Mouse (Mus musculus): Measurements from ENCODE around the gene Tcte1.

Gene Tcte1

DNA sequence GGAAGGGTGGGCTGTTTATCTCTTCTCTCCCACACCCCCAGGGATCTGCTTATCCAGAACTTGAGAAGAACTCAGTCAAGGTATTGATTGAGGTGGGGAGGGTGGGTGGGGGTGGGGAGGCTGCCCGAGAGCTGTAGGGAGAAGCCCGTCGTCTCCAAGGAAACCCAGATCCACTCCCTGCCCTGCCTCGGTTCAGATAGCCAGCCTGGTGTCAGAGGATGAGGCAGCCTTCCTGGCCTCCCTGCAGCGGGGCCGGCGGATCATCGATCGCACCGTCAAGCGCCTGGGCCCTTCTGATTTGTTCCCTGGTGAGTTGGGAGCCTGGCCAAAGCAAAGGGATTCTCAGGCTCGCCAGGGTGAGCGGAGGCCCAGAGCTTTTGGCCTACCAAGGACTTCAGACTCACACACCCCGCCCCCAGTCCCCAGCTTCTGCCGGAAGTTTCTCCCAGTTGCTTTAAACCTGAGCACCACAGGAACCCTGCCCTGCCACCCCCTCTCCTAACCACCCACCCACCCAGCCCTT, 8.0 kb upstream of the Tcte1 start:
- DNase-seq (ENCODE audit: low read depth): no peak

DNA sequence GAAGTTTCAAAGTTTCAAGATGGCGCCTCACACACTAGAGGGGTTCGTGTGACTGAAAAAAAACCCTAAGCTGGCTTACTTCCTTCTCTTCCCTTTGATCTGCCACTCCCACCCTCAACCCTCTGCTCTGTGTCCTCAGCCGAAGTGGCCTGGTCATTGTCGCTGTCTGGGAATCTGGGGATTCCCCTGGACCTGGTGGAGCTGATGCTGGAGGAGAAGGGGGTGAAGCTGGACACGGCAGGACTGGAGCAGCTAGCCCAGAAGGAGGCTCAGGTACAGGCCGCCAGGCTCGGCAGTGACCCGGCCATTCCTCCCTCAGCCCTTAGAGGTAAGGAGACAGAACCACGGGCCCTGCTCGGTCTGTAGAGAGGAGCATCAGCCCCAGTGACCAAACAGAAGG, 7.4 kb upstream of the Tcte1 start:
- DNase-seq (ENCODE audit: low read depth): no peak

DNA sequence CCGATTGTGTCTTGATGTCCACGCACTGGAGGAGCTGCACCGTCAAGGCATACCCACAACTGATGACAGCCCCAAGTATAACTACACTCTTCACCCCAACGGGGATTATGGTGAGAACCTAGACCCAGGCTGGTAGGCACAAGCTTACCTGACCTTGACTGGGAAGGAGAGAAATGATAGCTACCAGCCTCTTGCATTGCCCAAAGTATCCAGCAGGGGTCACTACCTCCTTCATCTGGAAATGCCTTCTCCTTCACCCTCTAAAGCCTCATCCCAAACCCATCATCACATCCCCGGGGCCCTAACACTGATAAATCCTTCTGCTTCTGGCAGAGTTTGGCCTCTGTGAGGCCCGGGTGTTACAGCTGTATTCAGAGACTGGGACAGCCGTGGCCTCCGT, 6.7 kb upstream of the Tcte1 start:
- peak; percentile 68 for DNase-seq (ENCODE audit: low read depth)

DNA sequence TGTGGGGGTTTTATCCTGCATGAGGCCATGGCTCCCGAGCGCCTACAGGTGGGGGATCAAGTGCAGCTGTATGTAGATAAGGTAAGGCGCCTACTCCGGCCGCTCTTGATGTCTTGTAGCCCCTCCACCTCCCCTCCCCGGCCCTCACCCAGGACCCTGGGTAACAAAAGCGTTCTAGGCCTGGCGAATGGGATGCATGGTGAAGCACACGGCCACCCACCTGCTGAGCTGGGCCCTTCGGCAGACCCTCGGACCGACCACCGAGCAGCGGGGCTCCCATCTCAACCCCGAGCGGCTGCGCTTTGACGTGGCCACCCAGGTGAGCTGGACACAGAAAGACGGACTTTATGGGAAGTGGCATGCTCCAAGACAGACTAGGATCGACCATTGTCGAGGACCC, 6.1 kb upstream of the Tcte1 start:
- no peak for DNase-seq (ENCODE audit: low read depth)

DNA sequence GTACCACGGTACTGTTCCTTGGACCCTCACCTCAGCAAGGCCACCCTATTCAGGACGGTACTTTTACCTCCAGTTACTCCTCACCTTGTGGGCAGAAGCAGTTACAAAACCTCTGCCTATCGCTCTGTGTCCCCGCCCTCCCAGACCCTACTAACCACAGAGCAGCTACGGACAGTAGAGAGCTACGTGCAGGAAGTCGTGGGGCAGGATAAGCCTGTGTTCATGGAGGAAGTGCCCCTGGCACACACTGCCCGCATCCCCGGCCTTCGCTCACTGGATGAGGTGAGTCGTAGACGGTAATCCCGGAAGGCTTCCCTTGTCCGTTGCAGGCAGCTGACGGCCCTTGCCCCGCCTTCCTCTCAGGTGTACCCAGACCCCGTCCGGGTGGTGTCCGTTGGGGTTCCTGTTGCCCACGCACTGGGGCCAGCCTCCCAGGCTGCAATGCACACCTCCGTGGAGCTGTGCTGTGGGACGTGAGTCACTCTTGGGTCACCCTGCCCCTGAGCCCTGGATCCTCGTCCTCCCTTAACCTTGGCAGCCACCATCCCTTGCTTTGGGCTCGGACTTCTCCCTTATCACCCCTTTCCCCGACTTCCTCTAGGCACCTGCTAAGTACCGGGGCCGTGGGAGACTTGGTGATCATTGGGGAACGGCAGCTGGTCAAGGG, 5.6 kb upstream of the Tcte1 start:
- DNase-seq (ENCODE audit: low read depth): no peak

DNA sequence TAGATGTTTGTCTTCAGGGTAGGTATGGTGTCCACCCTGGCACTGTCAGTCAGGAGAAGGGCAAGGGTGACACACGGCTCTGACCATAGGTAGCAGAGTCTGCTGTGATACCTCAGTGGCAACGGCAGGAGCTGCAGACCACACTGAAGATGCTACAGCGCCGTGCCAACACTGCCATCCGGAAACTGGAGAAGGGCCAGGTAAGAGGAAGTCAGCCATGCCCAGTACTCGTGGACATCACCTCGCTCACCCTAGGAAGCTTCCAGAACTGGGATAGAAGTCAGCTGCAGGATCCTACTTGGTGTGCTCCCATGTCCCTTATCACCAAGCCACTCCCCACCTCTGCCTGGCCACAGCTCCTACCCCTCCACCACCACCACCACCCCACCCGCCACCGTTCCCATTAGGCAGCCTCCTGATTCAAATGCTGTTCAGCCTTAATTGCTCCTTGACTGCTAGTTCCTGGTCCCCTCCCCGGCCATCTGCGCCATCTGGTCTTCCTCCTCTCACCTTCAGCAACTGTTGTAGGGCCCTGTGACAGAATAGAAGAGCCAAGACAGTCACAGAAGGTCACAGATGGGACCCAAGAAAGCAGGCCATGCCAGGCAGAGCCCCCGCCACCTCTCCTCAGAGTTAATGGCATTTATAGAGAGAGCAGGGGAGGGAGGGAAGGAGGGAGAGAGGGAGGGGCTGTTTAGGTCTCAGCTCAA, 4.3 kb upstream of the Tcte1 start:
- DNase-seq (ENCODE audit: low read depth): no peak

DNA sequence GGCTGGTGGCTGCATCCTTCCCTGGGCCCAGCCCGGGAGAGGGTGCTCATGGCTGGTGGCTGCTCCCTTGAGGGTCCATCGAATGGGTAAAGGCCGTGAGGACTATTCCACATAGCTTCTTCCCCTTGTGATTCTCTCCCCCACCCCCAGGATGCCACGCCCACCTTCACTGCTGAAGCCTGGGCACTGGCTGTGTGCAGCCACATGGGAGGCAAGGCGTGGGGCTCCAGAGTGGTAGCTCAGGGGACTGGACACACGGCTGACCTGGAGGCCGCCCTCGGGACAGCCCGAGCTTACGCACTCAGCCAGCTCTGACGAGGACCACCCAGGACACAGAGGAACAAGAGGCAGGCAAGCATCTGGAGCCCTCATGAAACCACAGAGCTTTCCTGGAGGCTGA, 3.1 kb upstream of the Tcte1 start:
- no peak for DNase-seq (ENCODE audit: low read depth)

DNA sequence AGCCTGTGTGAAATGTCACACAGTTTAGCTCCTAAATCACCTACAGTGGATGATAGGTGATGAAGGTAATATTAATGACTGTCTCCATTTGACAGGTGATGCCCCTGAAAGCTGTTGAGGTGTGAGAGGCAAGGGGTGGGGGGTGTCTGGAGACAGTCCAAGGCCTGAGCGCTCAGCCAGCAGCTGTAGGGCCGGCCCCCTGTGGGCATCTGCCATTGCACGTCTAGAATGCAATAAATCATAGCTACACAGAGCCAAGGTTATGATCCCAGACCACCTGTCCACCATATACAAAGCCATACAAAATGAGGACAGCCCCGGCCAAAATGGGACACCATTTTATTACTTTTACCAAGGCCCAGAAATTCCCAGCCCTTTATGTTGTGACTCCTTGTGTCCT, 1.7 kb downstream of the Tcte1 start:
- DNase-seq (ENCODE audit: low read depth): no peak

DNA sequence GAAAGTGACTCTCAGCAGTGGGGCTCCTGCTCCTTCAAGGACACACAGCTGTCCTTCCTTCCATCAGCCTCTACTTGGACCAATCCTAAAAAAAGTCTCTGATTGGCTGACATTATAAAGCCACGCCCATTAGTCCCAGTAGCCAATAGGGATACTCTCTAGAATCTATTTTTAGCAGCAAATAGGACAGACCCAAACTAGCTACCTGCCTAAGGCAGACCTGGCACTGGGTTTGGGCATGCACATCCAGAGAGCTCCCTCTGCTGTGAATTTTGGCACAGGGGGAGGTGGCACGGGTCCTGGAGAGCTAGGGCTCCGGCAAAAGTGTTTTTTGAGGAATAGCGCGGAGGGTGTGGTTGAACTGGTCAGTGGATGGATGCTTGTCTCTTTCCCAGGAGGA, 3.3 kb downstream of the Tcte1 start:
- DNase-seq (ENCODE audit: low read depth): no peak

DNA sequence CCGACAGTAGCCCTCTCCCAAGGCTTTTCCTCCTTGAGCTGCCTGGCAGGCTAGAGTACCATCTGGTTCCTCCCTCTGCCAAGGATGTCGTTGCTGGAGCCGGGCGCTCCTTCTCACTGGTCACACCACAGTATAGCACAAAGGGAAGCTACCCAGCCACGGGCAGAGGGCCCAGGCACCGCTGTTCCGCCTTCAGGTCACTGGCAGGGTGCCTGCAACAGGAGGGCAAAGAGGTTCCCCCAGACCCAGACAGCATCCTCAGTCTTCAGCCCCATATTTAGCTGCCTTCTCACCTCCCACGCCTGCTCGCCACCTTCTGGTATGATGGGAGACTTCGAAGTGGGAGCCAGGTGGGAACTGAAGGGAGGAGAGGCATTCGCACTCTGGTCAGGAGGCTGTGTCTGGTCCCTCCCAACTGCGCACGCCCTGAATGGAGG, 7.1 kb downstream of the Tcte1 start:
- no peak for DNase-seq (ENCODE audit: low read depth)

DNA sequence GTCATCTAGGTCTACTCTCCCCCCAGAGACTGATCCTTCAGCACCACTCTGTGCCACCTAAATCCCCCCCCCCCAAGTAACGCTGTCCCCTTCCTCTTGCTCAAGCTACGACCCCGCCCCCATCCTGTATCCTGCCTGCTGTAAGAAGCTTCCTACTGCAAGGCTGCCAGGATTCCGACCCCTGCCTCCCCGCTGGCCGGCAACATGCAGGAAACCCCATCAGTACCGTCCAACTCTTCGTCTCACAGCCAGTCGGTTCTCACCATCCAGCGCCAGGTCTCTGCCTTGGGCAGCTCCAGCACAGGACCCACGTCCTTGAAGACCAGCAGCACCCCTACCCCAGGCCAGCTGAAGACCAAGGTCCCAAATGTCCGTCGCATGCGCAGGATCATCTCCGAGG, 9.7 kb downstream of the Tcte1 start:
- DNase-seq (ENCODE audit: low read depth): no peak

DNA sequence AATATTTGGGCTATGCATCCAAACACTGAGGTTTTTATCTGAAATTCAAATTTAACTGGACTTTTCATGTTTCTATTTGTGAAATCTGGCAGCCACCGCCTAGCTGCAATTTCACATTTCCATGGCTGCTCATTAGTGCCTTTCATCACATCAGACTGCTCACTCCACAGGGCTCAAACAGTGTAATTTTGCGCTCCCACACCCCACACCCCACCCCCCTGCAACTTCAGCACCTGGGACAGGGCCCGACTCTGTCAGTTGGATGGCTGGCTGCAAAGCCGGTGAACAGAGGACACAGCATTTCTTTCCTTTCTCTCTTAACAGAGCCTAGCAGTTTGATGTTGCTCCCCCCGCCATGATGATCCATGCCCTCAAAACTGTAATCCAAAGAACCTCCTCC, 13.0 kb downstream of the Tcte1 start:
- DNase-seq (ENCODE audit: low read depth): no peak

DNA sequence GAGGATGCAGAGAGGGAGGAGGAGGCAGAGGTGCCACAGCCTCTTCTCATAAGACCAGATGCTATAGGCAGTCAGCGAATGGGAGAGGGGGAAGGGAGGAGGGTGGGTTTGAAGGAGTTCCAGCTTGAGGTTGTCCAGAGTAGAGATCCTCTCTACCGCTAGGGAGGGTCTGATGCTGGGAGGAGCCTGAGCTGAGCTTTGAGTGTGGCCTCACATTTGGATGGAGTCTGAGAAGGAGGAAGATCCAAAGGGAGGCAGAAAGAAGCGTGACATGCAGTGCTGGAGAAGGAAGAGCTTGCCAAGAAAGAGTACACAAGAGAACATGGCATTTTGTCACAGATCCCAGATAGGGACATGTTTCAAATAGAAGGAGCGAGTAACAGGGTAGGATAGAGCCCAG, 15.2 kb downstream of the Tcte1 start:
- no peak for DNase-seq (ENCODE audit: low read depth)

DNA sequence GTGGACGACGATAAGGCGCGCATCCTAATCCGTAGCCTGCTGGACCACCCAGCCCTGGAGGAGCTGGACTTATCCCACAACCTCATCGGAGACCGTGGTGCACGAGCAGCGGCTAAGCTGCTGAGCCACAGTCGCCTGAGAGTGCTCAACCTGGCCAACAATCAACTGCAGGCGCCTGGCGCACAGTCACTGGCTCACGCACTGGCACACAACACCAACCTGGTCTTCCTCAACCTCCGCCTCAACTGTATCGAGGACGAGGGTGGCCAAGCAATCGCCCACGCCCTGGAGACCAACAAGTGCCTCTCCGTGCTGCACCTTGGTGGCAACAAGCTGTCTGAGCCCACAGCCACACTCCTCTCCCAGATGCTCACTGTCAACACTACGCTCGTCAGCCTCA, 16.4 kb downstream of the Tcte1 start:
- no peak for DNase-seq (ENCODE audit: low read depth)

DNA sequence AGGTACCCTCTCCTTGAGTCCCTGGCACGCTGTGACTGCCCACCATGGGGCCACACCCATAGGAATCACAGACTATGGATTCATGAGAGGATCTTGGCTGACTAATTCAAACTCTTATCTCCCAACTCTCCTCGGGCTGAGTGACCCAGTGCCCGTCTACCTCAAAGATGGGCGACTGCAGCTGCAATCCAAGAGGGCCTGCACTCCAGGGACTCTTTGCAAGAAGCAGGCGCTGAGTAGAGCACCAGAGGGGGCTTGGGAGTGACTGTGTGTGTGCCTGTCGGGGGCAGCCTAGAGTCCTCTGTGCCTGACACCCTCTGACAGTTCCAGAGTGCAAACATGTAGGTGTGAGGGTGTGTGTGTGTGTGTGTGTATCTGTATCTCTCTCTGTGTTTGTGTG, 18.9 kb downstream of the Tcte1 start:
- no peak for DNase-seq (ENCODE audit: low read depth)

DNA sequence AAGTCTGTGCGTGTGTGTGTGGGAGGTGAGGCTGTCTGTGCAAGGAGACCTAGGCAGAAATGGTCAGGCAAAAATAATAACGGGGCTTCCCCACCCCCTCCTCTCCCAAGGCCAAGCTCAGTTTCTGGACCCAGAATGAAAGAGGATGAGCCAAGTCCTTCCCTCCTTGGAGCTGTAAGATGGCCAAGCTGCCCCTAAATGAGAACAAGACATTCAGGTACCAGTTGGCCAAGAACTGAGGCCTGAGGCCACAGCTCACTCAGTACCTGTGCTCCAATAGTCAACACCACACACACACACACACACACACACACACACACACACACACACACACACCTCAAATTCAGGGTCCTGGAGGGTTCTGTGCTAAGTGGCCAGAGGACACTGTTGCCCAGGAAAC, 19.5 kb downstream of the Tcte1 start:
- no peak for DNase-seq (ENCODE audit: low read depth)

DNA sequence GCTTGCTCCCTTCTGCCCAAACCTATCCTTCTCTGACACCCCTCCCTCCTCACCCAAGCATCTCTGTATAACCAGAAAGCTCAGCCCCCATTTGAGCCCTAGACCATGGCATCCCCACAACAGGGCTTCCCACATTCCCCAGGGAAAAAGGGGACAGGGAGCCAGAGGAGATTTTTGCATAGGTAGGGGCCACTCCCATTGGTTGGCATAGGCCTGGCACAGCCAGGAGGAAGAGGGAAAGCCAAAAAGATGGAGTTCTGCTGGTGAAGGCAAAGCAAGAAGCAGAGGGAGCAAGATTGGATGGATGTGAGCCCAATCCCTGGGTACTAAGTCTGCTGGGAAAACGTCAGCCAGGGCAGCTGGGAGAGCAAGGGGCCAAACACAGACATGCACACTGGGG, 19.9 kb downstream of the Tcte1 start:
- no peak for DNase-seq (ENCODE audit: low read depth)

DNA sequence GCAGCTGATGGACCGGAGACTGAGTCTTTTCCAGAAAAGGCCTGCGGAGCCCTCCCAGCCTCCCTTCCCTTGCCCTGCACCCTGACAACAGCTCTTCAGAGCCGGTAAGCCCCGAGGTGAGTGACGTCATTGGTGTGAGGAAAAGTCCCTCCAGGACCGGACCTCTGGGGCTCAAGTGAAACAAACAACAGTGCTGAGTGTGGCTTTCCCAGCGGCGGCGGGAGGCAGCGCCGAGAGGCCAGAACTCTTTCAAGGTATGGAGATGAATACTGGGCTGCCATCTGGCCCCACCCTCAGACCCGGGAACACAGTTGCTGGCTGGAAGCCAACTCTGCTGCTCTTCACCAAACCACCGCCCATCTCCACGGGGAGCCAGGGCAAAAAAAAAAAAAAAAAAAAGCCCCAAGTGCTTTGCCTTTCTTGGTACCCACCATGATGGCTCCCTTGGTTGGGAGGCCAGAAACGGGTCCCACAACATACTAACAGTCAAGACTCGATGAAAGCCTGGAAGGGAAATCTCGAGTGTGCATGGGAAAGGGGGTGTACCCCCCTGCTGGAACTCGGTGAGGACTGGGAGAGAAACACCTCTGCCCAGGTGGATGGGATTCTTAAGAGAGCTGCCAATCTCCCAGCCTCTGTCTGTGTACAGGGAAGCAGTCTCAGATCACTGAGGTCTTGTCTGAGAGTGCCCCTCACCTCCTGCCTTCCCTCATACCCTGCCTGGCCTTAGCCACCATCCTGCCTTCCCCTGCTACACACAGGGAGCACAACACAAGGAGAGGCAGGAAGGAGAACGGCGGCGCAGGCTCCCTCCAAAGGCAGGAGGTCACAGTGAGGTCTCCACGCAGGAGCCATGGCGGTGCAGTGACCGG, 21.0 kb downstream of the Tcte1 start:
- no peak for DNase-seq (ENCODE audit: low read depth)

DNA sequence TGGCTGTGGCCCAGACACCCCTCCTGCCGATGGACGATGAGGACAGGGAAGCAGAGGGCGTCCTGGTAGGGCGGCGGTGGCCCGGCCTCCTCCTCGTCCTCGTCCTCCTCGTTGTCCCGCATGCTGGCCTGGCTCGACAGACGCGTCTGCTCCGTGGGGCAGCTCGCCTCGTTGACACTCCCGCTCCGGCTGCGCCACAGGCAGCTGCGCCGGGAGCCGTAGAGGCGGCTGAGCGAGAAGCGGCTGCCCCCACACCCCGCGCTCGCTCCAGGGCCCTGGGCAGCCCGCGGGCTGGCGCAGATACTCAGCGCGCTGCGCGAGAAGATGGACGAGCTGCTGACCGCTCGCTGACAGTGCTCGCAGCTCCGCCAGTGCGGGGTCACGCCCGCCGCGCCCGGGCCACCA, 21.6 kb downstream of the Tcte1 start:
- DNase-seq (ENCODE audit: low read depth): no peak

DNA sequence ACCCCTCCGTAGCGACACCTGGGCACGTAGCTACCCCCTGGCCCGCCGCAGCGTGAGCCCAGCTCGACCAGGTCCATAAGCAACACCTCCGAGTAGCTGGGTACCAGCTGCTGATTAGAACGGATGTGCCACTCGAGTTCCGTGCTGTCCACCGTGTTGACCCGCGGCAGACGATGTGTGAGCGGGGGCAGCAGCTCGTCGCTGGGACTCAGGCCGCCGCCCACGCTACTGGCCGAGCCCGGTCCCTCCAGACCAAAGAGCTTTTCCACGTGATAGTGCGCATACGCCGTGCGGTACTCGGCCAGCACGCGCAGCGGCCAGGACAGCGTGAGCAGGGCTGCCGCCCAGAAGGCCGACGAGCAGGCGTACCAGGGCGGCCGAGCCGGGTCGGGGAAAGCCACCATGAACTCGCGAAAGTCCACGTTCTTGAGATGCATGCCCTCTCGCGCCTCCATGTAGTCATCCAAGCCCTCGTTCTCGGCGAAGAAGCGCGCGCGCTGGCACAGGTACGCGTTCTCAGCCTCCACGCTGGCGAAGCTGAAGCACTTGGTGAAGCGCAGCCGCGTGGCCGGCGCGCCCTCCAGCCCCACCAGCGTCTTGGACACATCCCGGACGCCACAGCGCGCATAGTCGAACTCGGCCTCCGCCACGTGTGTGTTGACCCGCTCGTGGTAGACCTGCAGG, 22.2 kb downstream of the Tcte1 start:
- DNase-seq (ENCODE audit: low read depth): no peak

DNA sequence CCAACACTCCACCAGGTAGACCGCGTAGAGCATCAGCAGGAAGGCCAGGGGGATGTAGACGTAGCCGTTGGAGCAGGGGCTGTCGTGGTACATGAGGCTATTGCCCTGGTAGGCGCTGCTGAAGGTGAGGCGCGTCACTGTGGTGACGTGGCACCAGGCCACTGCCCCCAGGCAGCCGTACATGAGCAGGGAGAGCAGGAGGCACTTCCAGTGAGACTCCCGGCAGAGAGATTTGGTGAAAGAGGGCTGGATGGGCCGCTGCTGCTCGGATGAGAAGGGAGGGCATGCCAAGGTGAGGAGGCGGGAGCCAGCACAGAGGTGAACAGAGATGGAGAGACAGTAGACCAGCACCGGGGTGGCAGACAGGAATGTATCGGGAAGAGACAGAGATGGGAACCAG, 23.7 kb downstream of the Tcte1 start:
- no peak for DNase-seq (ENCODE audit: low read depth)

DNA sequence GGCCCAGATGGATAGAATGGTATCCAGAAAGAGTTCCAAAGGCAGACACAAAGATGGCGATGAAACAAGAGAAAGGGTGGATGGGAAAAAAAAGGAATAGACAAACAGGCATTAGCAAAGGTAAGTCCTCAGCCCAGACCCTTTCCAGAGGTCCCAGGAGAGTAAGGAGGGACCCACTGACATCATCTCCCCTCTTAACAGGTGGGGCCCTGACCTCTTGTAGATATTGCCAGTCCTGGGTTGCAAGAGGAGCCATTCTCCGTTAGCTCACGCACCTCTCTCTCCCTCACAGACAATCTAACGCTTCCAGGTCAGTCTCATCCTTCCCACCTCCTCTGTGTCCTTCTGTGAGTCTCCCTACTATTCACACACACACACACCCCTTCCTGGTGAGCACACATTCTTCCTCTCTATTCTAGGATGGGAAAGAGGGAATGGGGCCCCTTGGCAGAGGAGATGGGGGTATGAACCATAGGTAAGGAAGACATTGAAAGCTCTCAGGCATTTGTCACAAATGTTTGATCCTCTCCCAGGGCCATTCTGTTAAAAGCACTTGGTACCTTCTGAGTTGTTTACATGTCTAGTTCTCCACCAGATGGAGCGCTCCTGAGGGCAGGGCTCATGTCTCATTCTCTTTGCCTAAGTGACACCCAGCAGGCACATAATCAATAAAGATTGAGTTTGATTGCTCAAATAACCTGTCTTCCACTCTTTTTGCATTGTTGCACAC, 24.4 kb downstream of the Tcte1 start:
- no peak for DNase-seq (ENCODE audit: low read depth)

Data from c-Kit-positive CD71-negative TER-119-negative erythroid progenitor cells, embryonic 14.5 days (primary cell).